Mouse (Mus musculus) liver, embryonic 14.5 days (tissue): ENCODE results near the gene Slc9b1. TPM values are rescaled to one million over a fixed set of nuclear protein-coding genes. Genes with fewer than 3 reads are reported as not detected.

Experiments used
- ATAC-seq: fragments of 200-750 bp; cut with Nextera tagmentation; 2 replicates; pipeline ENCODE4 v1.8.0; 2017; ENCODE audit warnings: moderate number of reproducible peaks, mild to moderate bottlenecking, moderate library complexity; ENCODE audit not compliant: insufficient read depth
- DNase-seq, 3 experiments: peaks; one replicate each; pipeline ENCODE4 v3.0.0-alpha.2; 2012 to 2013; ENCODE audit warnings: low read depth in 3 of 3, low spot score in 3 of 3
- H3K27ac ChIP-seq: fragments of 300-500 bp; sonication (generic); 2 replicates; pipeline ENCODE4 v1.5.1; 2014; ENCODE audit warnings: moderate library complexity, mild to moderate bottlenecking, control low read depth, inconsistent platforms
- H3K27me3 ChIP-seq: fragments of 300-500 bp; sonication (generic); 2 replicates; pipeline ENCODE4 v1.6.1; 2014; ENCODE audit warnings: mild to moderate bottlenecking, low read length, moderate library complexity; ENCODE audit not compliant: control insufficient read depth, insufficient read depth
- H3K36me3 ChIP-seq: fragments of 300-500 bp; sonication (generic); replicated peaks from 2 replicates; pipeline ENCODE4 v1.6.1; 2014; ENCODE audit warnings: low read depth; ENCODE audit not compliant: control insufficient read depth, insufficient read depth
- H3K4me1 ChIP-seq, 2 experiments: fragments of 200-500 bp in 1 of 2; fragments of 300-500 bp in 1 of 2; sonication (generic) in 1 of 2; replicated peaks; 2 replicates each; pipeline ENCODE4 v1.6.1; 2012 to 2014; ENCODE audit warnings: antibody characterized with exemption in 1 of 2, inconsistent platforms in 1 of 2, low read length in 1 of 2; ENCODE audit not compliant: control insufficient read depth in 2 of 2, insufficient read depth in 2 of 2
- H3K4me2 ChIP-seq: fragments of 300-500 bp; sonication (generic); 2 replicates; pipeline ENCODE4 v1.6.1; 2014; ENCODE audit warnings: low read depth, mild to moderate bottlenecking, control low read depth, moderate library complexity
- H3K4me3 ChIP-seq, 2 experiments: fragments of 200-500 bp in 1 of 2; fragments of 300-500 bp in 1 of 2; sonication (generic) in 1 of 2; 2 replicates each; pipeline ENCODE4 v1.5.1; 2012 to 2014; ENCODE audit warnings: low read depth in 2 of 2, low read length in 2 of 2, mild to moderate bottlenecking in 2 of 2, control low read depth in 1 of 2, inconsistent platforms in 1 of 2, moderate library complexity in 1 of 2; ENCODE audit not compliant: insufficient read depth in 1 of 2
- H3K9ac ChIP-seq: fragments of 300-500 bp; sonication (generic); replicated peaks from 2 replicates; pipeline ENCODE4 v1.6.1; 2014; ENCODE audit warnings: mild to moderate bottlenecking, control low read depth, moderate library complexity
- H3K9me3 ChIP-seq: fragments of 300-500 bp; sonication (generic); 2 replicates; pipeline ENCODE4 v1.6.1; 2016; ENCODE audit warnings: low read length, mixed read lengths; ENCODE audit not compliant: control insufficient read depth
- CTCF ChIP-seq: IDR thresholded peaks from 2 replicates; pipeline ENCODE4 v1.5.1; 2016; ENCODE audit warnings: antibody characterized with exemption, low read depth, control low read depth
- EP300 ChIP-seq: IDR thresholded peaks from 2 replicates; pipeline ENCODE4 v1.6.1; 2016; ENCODE audit warnings: antibody characterized with exemption, low read depth
- WGBS: fragments of 180-500 bp; shearing (Covaris S2); extraction: QIAGEN DNeasy Blood & Tissue Kit; methylation state at CpG from one replicate; pipeline ENCODE4 v1.1.7; 2014; ENCODE audit not compliant: insufficient replicate concordance; 5-methylcytosine and 5-hydroxymethylcytosine counted together
- polyA plus RNA-seq, 2 experiments: library from polyadenylated mRNA; depleted of rRNA in 1 of 2; stranded (reverse) in 1 of 2; unstranded in 1 of 2; fragments of >200 nt; fragmentation: Nextera tagmentation in 1 of 2; extraction: Ambion mirVana in 1 of 2; gene quantifications; 2 replicates each; pipeline versions ENCODE4 v1.2.1 to v1.2.3; 2012 to 2014

Gene Slc9b1
- polyA plus RNA-seq, 2 experiments: 0.03 TPM; not detected in 1

GRCm38 (mm10) chr3:135333763-135334162, 14.1 kb upstream of the Slc9b1 start:
- H3K4me2 ChIP-seq: no peak overlapping the region
- no peaks in the 10 kb centered on the region for H3K9me3 ChIP-seq
- WGBS: 43% methylated on average over 4 of the region's 4 CpGs
- H3K4me1 ChIP-seq: no peaks in the 10 kb centered on the region
- TF ChIP-seq EP300: no peak
- no peak for TF ChIP-seq CTCF
- no peak for ATAC-seq
- no peaks in the 10 kb centered on the region for H3K36me3 ChIP-seq
- no peak overlapping the region for H3K4me3 ChIP-seq
- H3K27me3 ChIP-seq: no peaks in the 10 kb centered on the region
- H3K27ac ChIP-seq: no peak overlapping the region
- no peak overlapping the region for H3K9ac ChIP-seq
- DNase-seq: no peak

DNA sequence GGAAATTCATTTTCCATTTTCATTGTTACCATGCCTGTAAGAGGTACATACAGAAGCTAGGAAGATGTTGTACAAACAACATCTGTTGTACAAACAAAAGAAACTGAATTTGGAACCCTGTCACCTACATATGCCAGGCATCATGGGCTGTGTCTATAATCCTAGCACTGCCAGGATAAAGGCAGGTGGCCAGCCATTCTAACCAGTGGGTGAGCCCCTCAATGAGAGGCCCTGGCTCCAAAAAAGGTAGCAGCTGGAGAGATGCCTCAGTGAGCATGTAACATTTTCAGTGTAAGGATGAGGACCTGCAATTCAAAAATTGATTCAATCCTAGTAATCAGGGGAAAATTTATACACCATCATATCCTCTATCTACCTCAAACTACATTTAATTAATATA, 1.2 kb downstream of the Slc9b1 start:
- Histone ChIP-seq H3K9me3 (no peaks in the 10 kb centered on the region), H3K27me3 (no peaks in the 10 kb centered on the region), H3K27ac (no peak overlapping the region), H3K4me3 (no peak overlapping the region), H3K4me2 (no peak overlapping the region), H3K9ac (no peak overlapping the region), H3K36me3 (no peaks in the 10 kb centered on the region), H3K4me1 (no peaks in the 10 kb centered on the region)
- ATAC-seq (no peak), DNase-seq (no peak)
- no peak for TF ChIP-seq EP300
- no peak for TF ChIP-seq CTCF

DNA sequence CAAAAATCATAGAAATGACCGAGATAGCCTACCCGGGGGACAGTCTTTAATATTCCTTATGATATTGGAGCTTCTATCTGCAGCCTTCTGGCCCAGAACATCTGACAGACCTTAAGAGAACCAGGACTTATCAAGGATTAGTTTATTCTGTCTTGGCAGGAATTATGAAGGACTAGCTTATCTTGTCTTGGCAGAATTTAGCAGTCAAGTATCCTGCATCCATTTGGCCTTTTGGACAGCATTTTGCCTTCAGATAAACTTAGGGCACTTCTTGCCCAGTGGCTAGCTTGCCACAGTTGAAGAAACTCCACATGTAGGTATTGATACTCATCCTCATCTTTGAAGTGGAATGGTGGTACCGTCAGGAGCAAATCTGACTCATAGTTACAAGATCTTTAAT, 4.0 kb downstream of the Slc9b1 start:
- ATAC-seq: no peak
- WGBS: 64% methylated on average over 3 of the region's 3 CpGs
- Histone ChIP-seq H3K9ac (no peak overlapping the region), H3K4me3 (no peak overlapping the region), H3K27me3 (no peaks in the 10 kb centered on the region), H3K4me1 (no peaks in the 10 kb centered on the region), H3K4me2 (no peak overlapping the region), H3K9me3 (no peaks in the 10 kb centered on the region), H3K36me3 (no peaks in the 10 kb centered on the region), H3K27ac (no peak overlapping the region)
- no peak for DNase-seq
- TF ChIP-seq CTCF: no peak

DNA sequence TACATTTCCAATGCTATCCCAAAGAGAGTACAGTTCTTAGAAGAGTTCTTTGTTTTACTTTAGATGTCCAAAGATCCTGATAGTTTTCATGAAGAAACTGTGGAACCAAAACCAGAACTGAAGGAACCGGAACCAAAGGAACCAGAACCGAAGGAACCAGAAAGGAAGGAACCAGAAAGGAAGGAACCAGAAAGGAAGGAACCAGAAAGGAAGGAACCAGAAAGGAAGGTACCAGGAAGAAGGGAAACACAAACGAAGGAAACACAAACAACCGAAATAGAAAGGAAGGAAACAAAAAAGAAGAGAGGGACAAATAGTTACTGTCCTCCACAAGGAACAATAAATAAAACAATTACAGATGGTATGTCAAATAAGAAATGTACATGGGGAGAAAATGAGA, 9.6 kb downstream of the Slc9b1 start:
- Histone ChIP-seq H3K27me3 (no peaks in the 10 kb centered on the region), H3K9ac (no peak overlapping the region), H3K9me3 (no peaks in the 10 kb centered on the region), H3K4me2 (no peak overlapping the region), H3K36me3 (no peaks in the 10 kb centered on the region), H3K27ac (no peak overlapping the region), H3K4me1 (no peaks in the 10 kb centered on the region), H3K4me3 (no peak overlapping the region)
- DNase-seq (no peak), ATAC-seq (no peak)
- WGBS: 54% methylated on average over 4 of the region's 4 CpGs
- no peak for TF ChIP-seq CTCF

DNA sequence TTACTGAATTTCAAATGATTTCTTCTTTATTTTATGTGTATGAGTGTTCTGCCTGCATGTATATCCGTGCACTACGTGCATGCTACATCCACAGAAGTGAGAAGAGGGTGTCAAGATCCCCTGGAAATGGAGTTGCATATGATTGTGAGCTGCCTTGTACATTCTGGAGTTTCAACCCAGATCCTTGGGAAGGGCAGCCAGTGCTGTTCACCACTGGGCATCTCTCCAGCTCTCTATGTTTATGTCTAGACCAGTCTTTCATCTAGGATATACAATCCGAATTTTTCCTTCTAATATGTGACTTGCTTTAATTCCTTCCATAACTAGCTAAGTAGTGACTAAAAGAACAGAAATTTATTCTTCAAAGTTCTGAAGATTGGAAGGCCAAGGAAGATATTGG, 28.0 kb downstream of the Slc9b1 start:
- no peaks in the 10 kb centered on the region for H3K36me3 ChIP-seq
- DNase-seq (no peak), ATAC-seq (no peak)
- H3K4me3 ChIP-seq: no peak overlapping the region
- H3K4me2 ChIP-seq: no peak overlapping the region
- no peaks in the 10 kb centered on the region for H3K4me1 ChIP-seq
- no peaks in the 10 kb centered on the region for H3K9me3 ChIP-seq
- no peak for TF ChIP-seq CTCF
- no peak for TF ChIP-seq EP300
- H3K27ac ChIP-seq: no peak overlapping the region
- no peaks in the 10 kb centered on the region for H3K27me3 ChIP-seq
- 55% methylated on average over 3 of the region's 3 CpGs for WGBS
- H3K9ac ChIP-seq: no peak overlapping the region

DNA sequence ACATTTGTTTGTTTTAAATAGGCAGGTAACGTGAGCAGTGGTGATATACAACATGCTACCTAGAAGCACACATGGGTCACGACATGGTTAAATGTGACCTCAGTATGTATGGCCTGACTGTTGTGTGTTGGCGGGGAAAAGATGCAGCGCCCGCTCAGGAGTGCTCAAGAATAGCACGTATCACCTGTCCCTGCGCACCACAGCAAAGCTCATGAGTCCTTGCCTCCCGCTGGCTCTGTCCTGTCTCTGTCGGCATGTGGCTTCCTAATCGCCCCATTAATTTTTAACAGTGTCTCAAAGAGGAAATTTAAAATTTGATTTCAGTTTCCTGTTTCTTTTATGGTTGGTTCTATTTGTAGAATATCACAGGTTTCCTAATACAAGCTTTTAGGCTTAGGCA, 29.6 kb downstream of the Slc9b1 start:
- H3K9me3 ChIP-seq: no peaks in the 10 kb centered on the region
- WGBS: 66% methylated on average over 10 of the region's 10 CpGs
- TF ChIP-seq CTCF: no peak
- no peak for TF ChIP-seq EP300
- DNase-seq: no peak
- no peak for ATAC-seq
- H3K27me3 ChIP-seq: no peaks in the 10 kb centered on the region
- no peaks in the 10 kb centered on the region for H3K36me3 ChIP-seq
- H3K4me1 ChIP-seq: no peaks in the 10 kb centered on the region
- H3K4me2 ChIP-seq: no peak overlapping the region
- no peak overlapping the region for H3K4me3 ChIP-seq
- H3K27ac ChIP-seq: no peak overlapping the region
- no peak overlapping the region for H3K9ac ChIP-seq
